Mouse (Mus musculus) retina, embryonic 14.5 days (tissue): ENCODE measurements around the gene Utrn.

Experiments used
- DNase-seq: peaks from one replicate; pipeline ENCODE4 v3.0.0-alpha.2; 2015; ENCODE audit warnings: low spot score

Gene Utrn

DNA sequence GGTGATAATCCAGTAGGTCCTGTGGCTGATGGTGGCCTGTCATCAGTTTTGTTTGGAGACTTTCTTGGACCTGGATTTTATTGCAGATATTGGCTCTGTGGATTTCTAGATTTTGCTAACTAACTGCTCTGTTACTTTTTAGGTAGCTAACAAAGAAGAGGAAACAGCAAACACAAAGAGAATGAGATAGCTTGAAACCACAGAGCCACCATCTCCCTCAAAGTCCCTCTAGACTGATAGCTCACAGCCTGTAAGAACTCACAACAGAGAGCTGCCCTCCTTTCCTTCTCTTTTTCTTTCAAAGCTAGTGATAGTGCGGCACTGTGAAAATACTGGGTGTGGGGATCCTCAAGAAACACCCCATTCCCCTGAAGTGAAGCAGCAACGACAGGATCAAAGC, 444.2 kb downstream of the Utrn start:
- no peak for DNase-seq

DNA sequence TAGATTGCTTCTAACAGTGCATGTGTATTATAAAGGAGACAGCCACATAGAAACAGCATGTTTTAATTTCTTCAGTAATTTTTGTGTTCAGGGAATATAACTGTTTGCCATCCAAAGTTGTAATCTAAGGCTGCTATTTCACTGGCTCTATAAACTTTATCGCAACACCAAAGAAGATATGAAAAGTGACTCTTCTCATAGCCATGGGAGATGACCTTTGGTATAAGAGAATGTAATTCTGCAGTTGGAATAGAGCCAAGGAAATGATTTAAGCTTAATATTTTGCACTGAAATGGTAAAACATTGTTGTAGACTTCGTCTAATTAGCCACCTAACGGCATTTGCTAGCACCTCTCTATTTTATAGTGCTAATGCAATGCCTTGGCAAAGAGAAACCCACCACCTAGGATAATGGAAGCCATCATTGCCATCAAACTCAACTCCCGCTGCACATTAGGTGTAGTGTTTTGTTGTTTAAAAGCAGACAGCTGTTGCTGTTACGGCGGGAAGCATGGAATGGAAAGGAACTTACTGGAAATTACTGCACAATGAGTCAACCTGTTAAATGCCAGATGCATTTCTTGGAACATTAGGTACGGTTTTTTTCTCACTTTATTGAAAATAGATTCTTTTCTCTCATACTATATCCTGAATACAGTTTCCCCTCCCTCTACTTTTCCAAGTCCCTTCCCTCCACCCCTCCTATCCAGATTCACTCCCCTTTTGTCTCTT, 445.0 kb downstream of the Utrn start:
- DNase-seq, result no peak

DNA sequence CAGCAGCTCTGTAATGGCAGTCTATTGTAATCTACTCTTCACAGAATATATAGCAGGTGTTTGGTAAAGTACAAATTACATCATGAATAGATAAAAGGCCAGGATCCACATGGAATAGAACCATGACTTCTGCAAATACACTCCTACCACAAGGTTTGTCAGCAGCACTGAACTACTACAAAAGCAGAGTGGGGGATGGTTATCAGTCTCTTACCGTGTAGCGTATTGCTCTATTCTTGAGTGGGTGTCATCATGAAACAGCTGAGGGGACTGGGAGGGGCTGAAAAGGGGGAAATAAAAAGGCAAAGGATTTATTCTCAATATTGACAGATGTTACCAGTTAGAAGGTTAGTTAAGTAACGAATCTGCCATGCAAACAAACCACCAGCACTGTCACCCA, 454.2 kb downstream of the Utrn start:
- DNase-seq, result no peak

DNA sequence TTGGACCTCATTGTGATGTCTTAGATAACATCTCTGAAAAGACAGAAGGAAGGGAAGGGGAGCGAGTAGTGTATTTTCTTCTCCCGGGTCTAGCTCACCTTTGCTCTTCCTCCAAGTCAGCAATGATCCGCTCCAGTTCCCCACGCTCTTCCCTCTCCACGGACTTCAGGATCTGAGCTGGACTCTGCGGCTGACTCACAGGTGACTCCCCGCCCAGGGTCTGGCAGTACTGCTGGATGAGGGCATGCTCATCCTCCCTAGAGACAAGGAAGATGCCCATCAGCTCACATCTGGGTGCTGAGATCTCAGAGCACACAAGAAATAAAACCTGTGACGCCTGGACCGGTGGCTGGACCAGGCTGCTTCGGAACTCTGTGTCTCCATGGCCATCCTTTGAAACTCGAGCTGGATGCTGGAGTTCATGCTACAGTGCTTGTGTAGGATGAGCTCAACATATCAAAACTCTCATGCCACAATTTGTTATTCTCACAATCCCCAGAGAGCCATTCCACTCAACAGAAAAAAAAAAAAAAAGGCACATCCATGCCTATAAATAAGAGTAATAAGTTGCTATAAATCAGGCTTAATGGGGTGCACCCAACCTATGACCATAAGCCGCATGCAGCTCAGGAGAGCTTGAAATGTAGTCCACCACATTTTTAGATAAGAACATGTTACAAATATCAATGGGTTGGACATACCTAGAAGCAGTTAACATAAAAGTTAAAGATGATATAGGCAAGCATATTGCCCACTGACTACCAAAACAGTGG, 462.6 kb downstream of the Utrn start:
- DNase-seq, result no peak

DNA sequence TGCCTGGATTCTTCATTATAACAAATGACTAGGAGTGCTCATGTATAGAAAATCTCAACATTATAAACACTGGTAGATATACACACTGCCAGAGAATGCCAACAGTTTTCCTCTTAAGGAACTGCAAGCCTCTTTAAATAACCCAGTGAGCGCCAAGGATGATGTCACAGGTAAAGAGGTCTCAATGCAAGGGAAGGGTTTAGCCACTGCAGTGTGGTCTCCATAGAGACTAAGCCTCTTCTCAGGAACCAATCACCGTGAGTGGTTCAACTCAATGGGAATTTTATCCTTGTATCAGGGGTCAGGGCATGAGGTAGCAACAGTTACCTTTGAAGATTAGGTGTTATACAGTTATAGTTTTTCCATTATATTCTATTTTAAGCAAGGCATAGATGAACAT, 469.7 kb downstream of the Utrn start:
- no peak for DNase-seq

DNA sequence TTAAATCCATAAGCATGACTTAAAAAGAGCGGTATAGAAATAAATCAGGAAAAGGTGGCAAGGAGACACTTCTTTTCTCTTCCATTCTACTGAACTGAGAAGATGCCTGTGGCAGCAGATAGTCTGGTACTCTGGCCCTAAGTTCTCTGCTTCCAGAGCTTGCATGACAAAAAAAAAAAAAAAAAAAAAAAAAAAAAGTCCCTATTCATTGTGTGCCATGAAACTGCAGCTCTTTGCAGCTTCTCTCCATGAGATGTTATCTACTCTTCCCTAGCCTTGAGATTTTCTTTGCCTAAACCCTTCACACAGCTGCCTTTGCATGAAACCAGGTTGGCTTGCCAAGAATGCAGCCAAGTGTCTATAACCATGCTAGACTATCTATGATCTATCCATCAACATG, 489.0 kb downstream of the Utrn start:
- DNase-seq, result no peak

GRCm38 (mm10) chr10:12379123-12379522, 490.0 kb downstream of the Utrn start:
- DNase-seq, result no peak

DNA sequence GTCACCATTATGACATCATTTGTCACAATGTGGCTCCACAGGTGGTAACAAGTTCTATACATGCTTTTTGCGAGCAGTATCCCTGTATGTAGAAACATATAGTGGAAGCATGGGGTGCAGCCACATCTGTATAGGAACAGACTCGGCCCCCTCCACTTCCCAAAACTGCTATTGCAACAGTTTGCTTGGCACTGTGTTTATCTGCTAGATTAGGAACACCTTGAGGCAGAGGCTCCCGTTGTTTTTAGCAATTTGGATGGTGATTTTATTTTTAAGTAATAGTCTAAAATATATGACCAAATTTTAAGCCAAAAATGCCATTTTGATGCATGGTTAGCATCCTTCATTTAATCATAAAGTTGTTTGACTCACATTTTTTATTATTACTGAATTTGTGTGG, 491.4 kb downstream of the Utrn start:
- no peak for DNase-seq

DNA sequence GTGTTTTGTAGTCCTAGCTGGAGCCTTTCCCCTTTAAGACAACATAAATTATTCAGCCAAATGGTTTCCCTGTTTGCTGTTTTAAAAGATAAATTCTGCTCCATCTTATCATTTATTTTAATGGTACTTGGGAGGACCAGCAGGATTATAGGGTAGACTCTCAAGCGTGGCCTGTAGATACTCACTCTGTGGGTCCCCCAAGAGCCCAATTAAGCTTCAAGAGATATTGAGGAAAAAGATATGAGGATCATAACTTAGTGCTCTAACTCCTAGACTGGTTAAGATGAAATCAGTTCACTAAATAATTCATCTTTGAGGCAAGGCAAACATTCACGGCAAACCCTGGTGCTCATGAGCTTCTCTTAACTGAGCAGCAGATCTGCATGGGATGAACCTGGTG, 493.1 kb downstream of the Utrn start:
- DNase-seq, result no peak

DNA sequence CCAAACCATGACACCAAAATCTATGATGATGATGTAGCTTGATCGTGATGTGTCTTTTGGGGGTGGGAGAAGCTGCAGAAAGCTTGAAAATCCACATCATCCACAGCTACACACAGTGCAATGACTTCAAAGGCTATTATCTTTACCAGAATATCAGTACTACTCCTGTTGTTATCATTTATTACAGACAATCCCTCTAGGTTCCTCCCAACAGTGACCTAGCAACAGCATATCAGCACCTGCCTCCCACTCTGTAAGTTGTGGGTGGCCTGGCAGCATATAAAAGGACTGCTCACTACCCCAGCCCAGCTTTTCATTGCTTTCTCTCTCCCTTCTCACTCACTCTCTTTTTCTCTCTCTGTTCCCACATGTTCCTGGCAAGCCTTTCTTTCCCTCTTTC, 494.4 kb downstream of the Utrn start:
- no peak for DNase-seq

GRCm38 (mm10) chr10:12354556-12354955, 514.6 kb downstream of the Utrn start:
- DNase-seq, result no peak

- DNase-seq, result no peak
Observed at GRCm38 (mm10) chr10:12354106-12354505, 515.1 kb downstream of the Utrn start.

- DNase-seq, result no peak
Observed at GRCm38 (mm10) chr10:12339704-12340558, 529.2 kb downstream of the Utrn start.

- DNase-seq, result no peak
Observed at GRCm38 (mm10) chr10:12339005-12339703, 530.0 kb downstream of the Utrn start.
